Mouse (Mus musculus): ENCODE measurements around the gene Nolc1. TPM values are rescaled to one million over a fixed set of nuclear protein-coding genes. Genes with fewer than 3 reads are reported as not detected.
A peak's percentile ranks its signal among the peaks of the same experiment; 100 is the strongest.

Gene Nolc1
- polyA plus RNA-seq, 1 experiment from 2014 or later: 50.0 TPM

DNA sequence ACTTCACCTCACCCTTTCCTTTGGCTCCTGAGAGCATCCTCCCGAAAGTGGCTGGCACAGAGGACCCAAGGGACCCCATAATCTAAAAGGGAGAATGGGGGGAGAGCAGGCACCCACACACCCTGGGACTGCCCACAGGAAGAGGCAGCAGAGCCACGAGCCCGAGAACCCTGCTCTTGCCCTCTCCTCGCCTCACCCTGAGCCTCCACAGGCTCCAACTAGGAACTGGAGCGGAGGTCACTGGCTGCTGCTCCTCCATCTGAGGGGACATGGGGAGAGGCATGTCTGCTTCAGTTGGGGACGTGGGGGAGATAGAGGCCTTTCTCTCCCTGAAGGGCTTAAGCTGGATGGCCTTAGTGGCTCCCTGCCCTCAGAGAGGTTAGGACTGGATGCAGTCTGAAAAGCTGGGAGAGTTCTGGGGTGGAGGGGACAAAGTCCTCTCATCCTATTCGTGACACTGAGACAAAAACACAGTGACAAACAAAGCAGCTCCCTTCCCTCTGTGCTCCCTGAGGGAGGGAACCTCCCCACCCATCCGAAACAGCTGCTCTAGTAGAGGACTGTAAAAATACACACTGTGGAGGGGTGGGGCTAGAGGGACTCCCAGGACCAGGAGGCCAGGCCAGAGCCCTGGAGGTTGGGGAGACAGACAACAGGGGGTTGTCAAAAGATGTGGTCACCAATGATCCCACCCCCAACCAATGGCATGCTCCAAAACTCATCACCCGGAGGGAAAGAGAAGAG is 43.8 kb upstream of the Nolc1 start:
- peaks cover 49% of the 10 kb centered on the region for H3K36me3 ChIP-seq (ENCODE audit: insufficient read depth, low read length)
- no peak overlapping the region for H3K4me2 ChIP-seq (ENCODE audit: low read length)
- no peak for ATAC-seq (replicated peaks; ENCODE audit: low FRiP score, low read depth)
- H3K4me1 ChIP-seq (replicated peaks; ENCODE audit: insufficient read depth, low read length): no peaks in the 10 kb centered on the region
- H3K4me3 ChIP-seq (replicated peaks; ENCODE audit: low read depth, low read length): no peak overlapping the region
- no peak overlapping the region for H3K27ac ChIP-seq
- TF ChIP-seq CTCF (IDR thresholded peaks at IDR 0.05; ENCODE audit: low read depth): no peak
- 78% methylated on average over 9 of the region's 9 CpGs for WGBS
- DNase-seq (ENCODE audit: low spot score): no peak
- no peak overlapping the region for H3K9ac ChIP-seq (ENCODE audit: low read depth, low read length)
- no peaks in the 10 kb centered on the region for H3K27me3 ChIP-seq (ENCODE audit: insufficient read depth, low read length)
- H3K9me3 ChIP-seq (replicated peaks; ENCODE audit: low read length): no peaks in the 10 kb centered on the region

DNA sequence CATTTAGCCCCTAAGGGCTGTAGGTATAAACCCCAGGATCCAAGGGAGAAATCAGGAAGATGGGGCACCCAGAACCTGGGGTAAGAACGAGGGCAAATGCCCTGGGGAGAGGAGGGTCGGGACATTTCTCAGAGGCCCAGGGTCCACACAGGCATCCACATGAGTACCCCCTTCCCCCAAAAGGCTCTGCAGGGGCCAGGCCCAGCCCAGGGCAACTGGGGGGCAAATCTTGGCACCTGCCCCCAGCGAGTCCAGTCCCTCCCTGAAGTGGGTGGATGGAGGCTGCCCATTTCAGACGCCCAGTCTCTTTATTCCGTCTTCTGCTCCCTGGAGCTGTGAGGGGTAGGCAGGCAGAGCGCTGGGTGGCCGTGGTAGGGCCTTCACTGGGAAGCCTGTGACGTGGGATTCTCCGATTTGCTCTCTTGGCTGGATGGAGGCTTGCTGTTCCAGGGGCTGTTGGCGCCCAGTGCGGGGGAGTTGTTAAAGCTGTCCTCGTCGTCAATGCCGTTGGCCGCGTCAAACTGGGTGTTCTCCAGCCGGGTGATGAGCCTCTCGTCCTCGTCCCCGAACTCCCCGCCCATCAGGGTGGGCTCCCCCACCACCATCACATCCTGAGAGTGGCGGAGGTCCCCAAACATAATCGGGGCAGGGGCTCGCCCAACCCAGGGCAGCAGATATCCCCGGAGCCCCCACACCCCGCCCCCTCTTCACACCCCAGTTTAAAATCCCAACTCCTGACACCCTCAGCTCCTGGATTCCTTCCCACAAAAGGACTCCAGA is 42.7 kb upstream of the Nolc1 start:
- H3K4me3 ChIP-seq (replicated peaks; ENCODE audit: low read depth, low read length): no peak overlapping the region

DNA sequence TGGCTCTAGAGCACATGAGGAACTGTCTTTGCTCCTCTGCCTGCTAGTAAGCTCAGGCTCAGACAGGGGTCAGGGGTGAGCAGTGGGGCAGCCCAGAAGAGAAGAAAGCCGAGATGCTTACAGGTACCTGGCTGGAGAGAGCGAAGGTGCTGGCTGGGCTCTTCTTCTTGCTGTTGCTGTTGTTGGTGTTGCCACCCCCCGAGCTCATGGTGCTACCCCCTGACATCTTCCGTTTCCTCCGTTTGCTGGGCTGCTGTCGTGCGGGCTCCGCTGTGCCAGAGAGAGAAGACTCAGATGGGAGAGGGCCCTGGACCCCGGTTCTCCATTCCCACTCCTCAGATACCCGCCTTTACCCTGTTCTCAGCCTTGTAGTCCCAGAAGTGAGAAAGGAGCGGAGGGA is 41.8 kb upstream of the Nolc1 start:
- Histone ChIP-seq H3K36me3 (ENCODE audit: insufficient read depth, low read length) (peaks cover 49% of the 10 kb centered on the region), H3K4me1 (replicated peaks; ENCODE audit: insufficient read depth, low read length) (peaks cover 8% of the 10 kb centered on the region; the same call in 1 of the 2 replicates), H3K4me3 (replicated peaks; ENCODE audit: low read depth, low read length) (no peak overlapping the region), H3K27me3 (ENCODE audit: insufficient read depth, low read length) (no peaks in the 10 kb centered on the region), H3K27ac (no peak overlapping the region), H3K4me2 (ENCODE audit: low read length) (no peak overlapping the region), H3K9me3 (replicated peaks; ENCODE audit: low read length) (no peaks in the 10 kb centered on the region), H3K9ac (ENCODE audit: low read depth, low read length) (no peak overlapping the region)
- WGBS: 93% methylated on average over 11 of the region's 11 CpGs
- DNase-seq (ENCODE audit: low spot score): no peak
- no peak for ATAC-seq (replicated peaks; ENCODE audit: low FRiP score, low read depth)
- TF ChIP-seq CTCF (IDR thresholded peaks at IDR 0.05; ENCODE audit: low read depth): no peak

More for the DNA sequence above, 42.7 kb upstream of the Nolc1 start:
- Histone ChIP-seq H3K9ac (ENCODE audit: low read depth, low read length) (no peak overlapping the region), H3K36me3 (ENCODE audit: insufficient read depth, low read length) (peaks cover 49% of the 10 kb centered on the region), H3K4me1 (replicated peaks; ENCODE audit: insufficient read depth, low read length) (peaks cover 2% of the 10 kb centered on the region; the same call in 1 of the 2 replicates), H3K27ac (no peak overlapping the region), H3K9me3 (replicated peaks; ENCODE audit: low read length) (no peaks in the 10 kb centered on the region), H3K4me2 (ENCODE audit: low read length) (no peak overlapping the region), H3K27me3 (ENCODE audit: insufficient read depth, low read length) (no peaks in the 10 kb centered on the region)
- WGBS: 77% methylated on average over 26 of the region's 26 CpGs
- ATAC-seq (replicated peaks; ENCODE audit: low FRiP score, low read depth) (no peak), DNase-seq (ENCODE audit: low spot score) (no peak)
- TF ChIP-seq CTCF (IDR thresholded peaks at IDR 0.05; ENCODE audit: low read depth): no peak

DNA sequence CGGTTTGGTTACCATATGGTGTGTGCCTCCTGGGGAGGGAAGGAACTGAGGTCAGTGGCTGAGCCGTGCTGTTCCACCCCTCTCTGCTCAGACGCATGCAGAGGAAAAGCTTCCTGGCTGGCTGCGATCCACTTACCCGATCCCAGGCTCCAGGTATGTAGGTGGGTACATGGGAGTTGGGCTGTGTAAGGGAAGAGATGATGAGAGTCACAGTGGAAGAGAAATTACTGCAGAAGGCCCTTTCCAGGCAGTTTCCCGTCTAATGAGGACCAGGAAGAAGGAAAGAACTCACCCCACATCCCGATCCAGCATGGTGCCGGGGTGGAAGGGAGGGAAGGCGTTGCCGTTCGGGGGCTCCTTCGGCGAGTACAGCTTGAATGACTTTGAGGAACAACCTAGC is 39.7 kb upstream of the Nolc1 start:
- Histone ChIP-seq H3K9me3 (replicated peaks; ENCODE audit: low read length) (no peaks in the 10 kb centered on the region), H3K4me1 (replicated peaks; ENCODE audit: insufficient read depth, low read length) (peaks cover 18% of the 10 kb centered on the region), H3K9ac (ENCODE audit: low read depth, low read length) (no peak overlapping the region), H3K27me3 (ENCODE audit: insufficient read depth, low read length) (no peaks in the 10 kb centered on the region), H3K4me2 (ENCODE audit: low read length) (no peak overlapping the region), H3K36me3 (ENCODE audit: insufficient read depth, low read length) (peaks cover 49% of the 10 kb centered on the region), H3K4me3 (replicated peaks; ENCODE audit: low read depth, low read length) (no peak overlapping the region), H3K27ac (no peak overlapping the region)
- TF ChIP-seq CTCF (IDR thresholded peaks at IDR 0.05; ENCODE audit: low read depth): no peak
- WGBS: 90% methylated on average over 13 of the region's 13 CpGs
- ATAC-seq (replicated peaks; ENCODE audit: low FRiP score, low read depth): no peak
- DNase-seq (ENCODE audit: low spot score): no peak

DNA sequence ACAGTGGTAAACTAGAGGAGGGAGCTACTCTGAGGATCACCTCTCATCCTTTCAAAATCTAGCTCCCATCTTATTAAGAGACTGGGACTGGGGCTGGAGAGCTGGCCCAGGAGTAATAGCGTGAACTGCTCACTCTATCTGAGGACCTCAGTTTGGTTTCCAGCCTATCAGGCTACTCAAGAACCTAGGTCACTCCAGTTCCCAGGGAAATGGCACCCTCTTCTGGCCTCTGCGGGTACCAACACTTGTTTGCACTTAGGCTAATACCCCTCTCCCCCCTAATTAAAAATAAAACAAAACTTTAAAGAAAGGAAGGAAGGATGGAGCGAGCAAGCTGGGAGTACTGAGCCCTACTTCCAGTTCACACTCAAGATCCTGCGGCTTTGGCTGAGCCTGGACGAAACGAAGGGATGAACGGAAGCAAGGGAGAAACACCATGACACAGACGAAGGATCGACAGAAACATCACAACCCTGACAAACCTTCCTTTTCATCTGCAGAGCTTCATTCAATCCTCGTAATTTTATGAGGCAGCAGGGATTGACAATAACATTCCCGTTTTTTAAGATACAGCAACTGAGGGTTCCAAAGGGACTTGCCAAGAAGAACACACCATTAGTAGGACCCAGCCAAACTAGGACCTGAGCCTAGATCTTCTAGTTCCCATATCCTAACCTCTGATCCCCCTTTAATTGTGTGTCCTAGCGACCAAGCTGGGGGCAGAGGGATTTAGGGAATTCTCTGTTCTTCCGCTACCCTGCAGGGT is 39.0 kb upstream of the Nolc1 start:
- no peaks in the 10 kb centered on the region for H3K9me3 ChIP-seq (replicated peaks; ENCODE audit: low read length)
- peak overlapping the region; percentile 83 for H3K4me2 ChIP-seq (ENCODE audit: low read length)
- H3K9ac ChIP-seq (ENCODE audit: low read depth, low read length): peak overlapping the region; percentile 27; the same call in 1 of the 2 replicates
- peaks cover 44% of the 10 kb centered on the region for H3K36me3 ChIP-seq (ENCODE audit: insufficient read depth, low read length)
- H3K4me3 ChIP-seq (replicated peaks; ENCODE audit: low read depth, low read length): peak overlapping the region; percentile 9
- DNase-seq (ENCODE audit: low spot score) (no peak), ATAC-seq (replicated peaks; ENCODE audit: low FRiP score, low read depth) (no peak)
- peaks cover 25% of the 10 kb centered on the region for H3K4me1 ChIP-seq (replicated peaks; ENCODE audit: insufficient read depth, low read length)
- 80% methylated on average over 13 of the region's 13 CpGs for whole genome bisulfite sequencing
- no peak overlapping the region for H3K27ac ChIP-seq
- H3K27me3 ChIP-seq (ENCODE audit: insufficient read depth, low read length): no peaks in the 10 kb centered on the region
- TF ChIP-seq CTCF (IDR thresholded peaks at IDR 0.05; ENCODE audit: low read depth): peak; percentile 43
